Mouse (Mus musculus) cerebellum, adult 2 months (tissue): ENCODE measurements around the gene Kl. TPM values are rescaled to one million over a fixed set of nuclear protein-coding genes. Genes with fewer than 3 reads are reported as not detected.

ENCODE experiments used
- DNase-seq, 2 experiments: peaks; one replicate each; pipeline ENCODE4 v3.0.0; 2021
- H3K27ac ChIP-seq: fragments of 200-500 bp; 2 replicates; pipeline ENCODE4 v1.5.1; 2012; ENCODE audit warnings: low read length, control low read depth, inconsistent platforms; ENCODE audit not compliant: insufficient read depth
- H3K27me3 ChIP-seq: fragments of 200-500 bp; 2 replicates; pipeline ENCODE4 v1.6.1; 2012; ENCODE audit warnings: inconsistent platforms, mild to moderate bottlenecking, low read length, moderate library complexity; ENCODE audit not compliant: control insufficient read depth, insufficient read depth
- H3K4me1 ChIP-seq: fragments of 200-500 bp; 2 replicates; pipeline ENCODE4 v1.6.1; 2011; ENCODE audit warnings: low read length; ENCODE audit not compliant: control insufficient read depth, insufficient read depth
- H3K4me3 ChIP-seq: fragments of 200-500 bp; replicated peaks from 2 replicates; pipeline ENCODE3; 2011; ENCODE audit warnings: mild to moderate bottlenecking, low read depth, low read length, control low read depth; ENCODE audit not compliant: insufficient read depth
- CTCF ChIP-seq: fragments of 200-500 bp; IDR thresholded peaks from 2 replicates; pipeline ENCODE4 v1.5.1; 2011; ENCODE audit warnings: low read depth, mild to moderate bottlenecking, control low read depth, low read length, moderate library complexity, borderline replicate concordance; ENCODE audit not compliant: insufficient read depth
- POLR2A ChIP-seq: fragments of 200-500 bp; IDR thresholded peaks from 2 replicates; pipeline ENCODE4 v1.6.1; 2011; ENCODE audit warnings: low read length, control low read depth, borderline replicate concordance; ENCODE audit not compliant: insufficient read depth
- WGBS: fragments of 180-500 bp; shearing (Covaris S2); methylation state at CpG from one replicate; pipeline ENCODE4 v1.1.7; 2018; 5-methylcytosine and 5-hydroxymethylcytosine counted together
- polyA plus RNA-seq: library from polyadenylated mRNA; depleted of rRNA; stranded (reverse); fragments of >200 nt; gene quantifications from 2 replicates; pipeline ENCODE4 v1.2.3, GENCODE M21; 2012

Kl gene
- polyA plus RNA-seq, 1 experiment = 3.6 TPM

DNA sequence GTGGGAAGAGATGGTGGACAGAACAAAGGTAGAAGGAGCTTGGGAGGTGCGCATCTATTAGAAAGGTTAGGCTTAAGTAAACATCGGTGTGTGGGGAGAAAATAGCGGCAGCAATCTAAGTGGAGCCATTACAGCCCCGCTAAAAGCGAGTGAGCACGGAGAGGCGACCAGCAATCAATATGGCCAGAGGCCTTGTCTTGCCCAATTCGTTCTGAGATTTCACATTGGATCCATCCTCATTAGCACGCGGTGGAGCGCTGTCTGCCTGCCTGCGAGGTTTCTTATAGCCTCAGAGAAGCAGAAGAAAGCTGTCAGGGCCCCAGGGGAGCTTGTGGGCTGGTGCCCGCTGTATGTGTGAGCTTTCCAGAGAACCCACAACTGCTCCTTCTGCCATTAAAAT lies 33.8 kb upstream of the Kl start:
- no peak for DNase-seq
- WGBS = 90% methylated on average over 13 of the region's 13 CpGs
- peaks cover 4% of the 10 kb centered on the region; the same call in 1 of the 2 replicates for H3K4me1 ChIP-seq
- TF ChIP-seq CTCF (no peak), POLR2A (no peak)
- H3K27ac ChIP-seq = no peak overlapping the region
- no peak overlapping the region for H3K4me3 ChIP-seq
- no peaks in the 10 kb centered on the region; the same call in 1 of the 2 replicates for H3K27me3 ChIP-seq

DNA sequence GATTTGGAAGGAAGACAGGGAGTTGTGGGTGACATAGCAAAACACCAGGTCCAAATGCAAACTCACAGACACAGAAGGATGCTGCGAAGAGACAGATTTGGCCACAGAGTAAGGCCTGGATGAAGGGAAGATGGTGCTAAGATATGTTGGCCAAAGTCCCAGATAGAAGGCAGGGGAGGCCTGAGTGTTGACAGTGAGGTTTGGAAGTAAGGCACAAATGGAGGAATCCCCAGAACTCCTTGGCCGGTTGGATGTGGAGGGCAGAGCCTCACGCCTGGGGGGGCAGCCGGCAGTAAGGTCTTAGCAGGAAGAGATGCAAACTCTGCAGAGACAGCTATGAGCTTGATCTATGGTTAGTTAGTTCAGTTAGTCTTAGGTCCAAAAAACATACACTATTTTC lies 33.1 kb upstream of the Kl start:
- H3K27me3 ChIP-seq = no peaks in the 10 kb centered on the region; the same call in 1 of the 2 replicates
- H3K4me1 ChIP-seq = peaks cover 4% of the 10 kb centered on the region; the same call in 1 of the 2 replicates
- no peak overlapping the region for H3K27ac ChIP-seq
- 49% methylated on average over 4 of the region's 4 CpGs for WGBS
- DNase-seq = no peak
- TF ChIP-seq CTCF = no peak
- TF ChIP-seq POLR2A = no peak
- no peak overlapping the region for H3K4me3 ChIP-seq

DNA sequence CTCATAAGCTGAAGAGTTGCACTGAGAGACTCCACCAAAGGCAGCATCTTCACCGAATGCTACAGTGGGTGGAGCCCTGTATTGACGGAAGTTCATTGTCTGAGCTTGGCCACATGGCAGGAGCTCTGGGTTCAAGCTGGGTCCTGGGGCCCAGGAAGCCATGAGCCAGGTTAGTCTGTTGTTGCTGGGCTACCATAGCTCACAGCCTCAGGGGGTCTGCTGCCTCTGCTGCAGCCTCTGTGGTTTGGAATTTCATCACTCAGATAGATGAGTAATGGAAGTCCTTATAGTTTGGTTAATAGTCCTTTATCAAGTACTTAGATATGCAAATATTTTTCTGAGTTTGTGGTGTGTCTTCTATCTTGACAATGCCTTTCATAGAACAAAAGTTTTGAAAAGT lies 32.4 kb upstream of the Kl start:
- DNase-seq = no peak
- WGBS = 44% methylated on average over 2 of the region's 2 CpGs
- Histone ChIP-seq H3K4me1 (peaks cover 4% of the 10 kb centered on the region; the same call in 1 of the 2 replicates), H3K4me3 (no peak overlapping the region), H3K27me3 (no peaks in the 10 kb centered on the region), H3K27ac (no peak overlapping the region)
- TF ChIP-seq CTCF (no peak), POLR2A (no peak)

DNA sequence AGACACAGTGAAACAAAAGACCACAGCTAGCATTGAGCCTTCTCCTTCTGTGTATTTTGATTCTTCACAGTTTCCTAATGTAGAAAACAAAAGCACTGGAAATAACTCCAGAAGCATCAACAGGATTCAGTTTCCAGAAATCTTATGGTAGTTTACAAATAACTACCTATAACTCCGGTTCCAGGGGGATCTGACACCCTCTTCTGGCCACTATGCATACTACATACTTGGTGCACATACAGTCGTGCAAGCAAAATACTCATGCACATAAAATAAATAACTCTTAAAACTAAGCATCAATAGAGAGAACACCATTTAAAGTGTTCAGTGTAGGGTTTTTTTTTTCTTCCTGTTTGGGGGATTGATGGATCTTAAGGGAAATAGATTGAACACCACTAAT lies 23.0 kb upstream of the Kl start:
- H3K4me3 ChIP-seq = no peak overlapping the region
- H3K27ac ChIP-seq = no peak overlapping the region
- TF ChIP-seq CTCF (no peak), POLR2A (no peak)
- H3K4me1 ChIP-seq = no peaks in the 10 kb centered on the region
- no peak for DNase-seq
- WGBS = 89% methylated on average over 2 of the region's 2 CpGs
- H3K27me3 ChIP-seq = no peaks in the 10 kb centered on the region

DNA sequence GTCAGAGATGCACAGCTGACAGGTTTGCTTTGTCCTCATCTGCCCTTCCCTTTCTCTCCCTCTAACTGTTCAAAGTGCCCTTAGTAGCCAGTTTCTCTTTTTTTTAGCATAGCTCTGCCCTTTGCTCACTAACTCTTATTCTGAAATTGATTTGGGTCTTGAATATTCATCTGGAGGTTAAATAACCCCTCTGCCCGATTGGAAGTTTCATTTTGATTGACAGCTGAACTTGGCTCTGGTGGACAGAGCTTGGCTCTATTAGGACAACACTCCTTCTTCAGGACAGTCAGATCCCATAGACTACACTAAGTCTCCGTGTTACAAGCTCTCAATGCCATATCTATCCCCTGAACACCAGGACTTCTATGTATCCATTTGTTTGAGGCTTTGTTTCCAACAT lies 19.8 kb upstream of the Kl start:
- WGBS = 53% methylated on average over 2 of the region's 2 CpGs
- Histone ChIP-seq H3K27ac (no peak overlapping the region), H3K4me1 (peaks cover 3% of the 10 kb centered on the region; the same call in 1 of the 2 replicates), H3K27me3 (no peaks in the 10 kb centered on the region), H3K4me3 (no peak overlapping the region)
- no peak for DNase-seq
- TF ChIP-seq CTCF (no peak), POLR2A (no peak)

DNA sequence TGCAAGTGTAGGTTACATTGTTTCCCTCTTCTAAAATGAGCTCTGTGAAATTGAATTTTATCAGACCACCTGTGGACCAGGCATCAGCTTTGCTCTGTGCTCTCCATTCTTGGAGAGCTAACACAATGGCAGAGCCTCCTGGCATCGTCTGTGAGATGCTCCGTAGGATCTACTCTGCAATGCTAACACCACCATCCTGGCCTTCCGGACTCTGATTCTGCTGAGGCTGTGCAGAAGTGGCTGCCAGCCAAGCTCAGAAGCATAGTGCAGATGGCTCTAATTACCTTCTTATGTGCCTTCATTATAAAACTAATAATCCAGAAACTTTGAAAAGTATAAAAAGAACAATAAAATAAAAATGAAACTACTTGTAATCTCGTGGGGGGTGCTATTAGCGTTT lies 16.2 kb upstream of the Kl start:
- WGBS = 15% methylated on average over 5 of the region's 5 CpGs
- H3K27ac ChIP-seq = no peak overlapping the region

DNA sequence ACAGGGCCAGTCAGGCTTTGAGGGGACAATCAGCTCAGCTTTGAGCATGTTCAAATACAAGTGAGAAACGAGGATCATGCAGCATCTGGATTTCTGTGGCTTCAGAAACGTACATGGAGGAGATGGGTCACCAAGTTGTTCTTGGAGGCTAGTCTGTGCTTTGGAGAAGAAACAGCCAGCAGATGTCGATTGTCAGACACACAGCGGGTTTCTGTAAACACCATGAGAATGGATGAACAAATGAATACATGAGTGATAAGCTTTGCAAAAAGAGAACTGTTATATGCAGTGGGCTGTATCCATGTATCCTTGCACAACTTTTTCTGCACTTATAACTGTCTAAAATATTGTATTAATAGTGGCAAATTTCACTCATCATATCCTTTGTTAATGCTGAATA lies 15.6 kb upstream of the Kl start:
- no peak for TF ChIP-seq CTCF
- no peak for TF ChIP-seq POLR2A
- peak in 1 of 2 experiments; percentile 9 for DNase-seq
- 32% methylated on average over 4 of the region's 4 CpGs for WGBS

More for the DNA sequence above, 16.2 kb upstream of the Kl start:
- H3K4me3 ChIP-seq = no peak overlapping the region
- no peak for TF ChIP-seq POLR2A
- no peak for TF ChIP-seq CTCF
- peak; percentile 51 to 78 for DNase-seq
- no peaks in the 10 kb centered on the region for H3K27me3 ChIP-seq
- H3K4me1 ChIP-seq = peaks cover 3% of the 10 kb centered on the region; the same call in 1 of the 2 replicates

DNA sequence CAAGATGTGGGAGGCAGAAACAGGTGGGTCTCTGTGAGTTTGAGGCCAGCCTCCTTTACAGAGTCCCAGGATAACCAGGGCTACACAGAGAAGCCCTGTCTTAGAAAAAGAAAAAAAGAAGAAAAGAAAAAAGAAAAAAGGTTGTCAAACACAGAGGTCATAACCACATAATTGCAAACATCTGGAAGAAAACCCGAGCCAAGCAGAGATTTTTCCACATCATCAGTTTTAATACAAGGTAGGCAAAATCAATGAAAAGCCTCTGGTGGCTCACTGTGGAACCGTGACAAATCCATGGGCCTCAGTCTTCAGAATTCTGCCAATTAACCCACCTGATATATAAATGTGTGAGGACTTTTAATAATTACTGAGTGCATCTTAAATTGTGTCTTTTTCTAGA lies 14.9 kb upstream of the Kl start:
- WGBS = 80% methylated on average over 2 of the region's 2 CpGs
- peaks cover 3% of the 10 kb centered on the region; the same call in 1 of the 2 replicates for H3K4me1 ChIP-seq
- no peak overlapping the region for H3K4me3 ChIP-seq
- no peak for TF ChIP-seq CTCF
- TF ChIP-seq POLR2A = no peak
- no peaks in the 10 kb centered on the region for H3K27me3 ChIP-seq
- no peak overlapping the region for H3K27ac ChIP-seq
- no peak for DNase-seq

More for the DNA sequence above, 15.6 kb upstream of the Kl start:
- Histone ChIP-seq H3K4me1 (peaks cover 3% of the 10 kb centered on the region; the same call in 1 of the 2 replicates), H3K27me3 (no peaks in the 10 kb centered on the region), H3K4me3 (no peak overlapping the region), H3K27ac (no peak overlapping the region)

DNA sequence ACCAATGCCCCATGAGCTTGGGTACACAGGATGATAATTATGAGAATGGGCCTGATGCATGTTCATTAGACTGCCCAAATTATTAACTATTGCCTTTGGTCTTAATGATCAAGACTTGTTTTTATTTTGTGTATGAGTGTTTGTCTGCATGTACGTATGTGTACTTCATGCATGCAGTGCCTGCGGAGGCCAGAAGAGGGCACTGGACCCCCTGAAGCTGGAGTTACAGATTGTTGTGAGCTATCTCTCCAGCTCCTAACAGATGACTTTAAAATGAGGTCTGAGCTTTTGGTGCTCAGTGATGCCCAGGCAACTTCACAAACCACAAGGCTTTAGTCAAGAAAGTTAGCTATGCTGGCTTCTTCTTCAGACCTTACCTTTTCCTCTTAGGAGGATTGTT lies 6.8 kb upstream of the Kl start:
- H3K27me3 ChIP-seq = no peaks in the 10 kb centered on the region
- no peak overlapping the region for H3K4me3 ChIP-seq
- H3K4me1 ChIP-seq = no peaks in the 10 kb centered on the region
- WGBS = 98% methylated on average over 2 of the region's 2 CpGs
- no peak for DNase-seq
- no peak overlapping the region for H3K27ac ChIP-seq
- no peak for TF ChIP-seq POLR2A
- no peak for TF ChIP-seq CTCF
